Mouse (Mus musculus) liver (tissue): ENCODE measurements at regions not wholly inside any gene's neighbourhood (a gene's known extent, or its start where the extent isn't known, plus 50 kb on each side); places are given as distances from the start of the nearest gene placed in this dataset.

Experiments used
- DNase-seq: peaks from one replicate; pipeline ENCODE4 v3.0.0-alpha.2; 2020; ENCODE audit warnings: mixed read lengths

- DNase-seq, result peak; percentile 23
Observed at GRCm38 (mm10) chr5:118354127-118354526, 109.1 kb downstream of the 2410131K14Rik start.

GRCm38 (mm10) chr5:118354871-118355270, 109.8 kb downstream of the 2410131K14Rik start:
- no peak for DNase-seq

- no peak for DNase-seq
Observed at GRCm38 (mm10) chr5:118355287-118355686, 110.3 kb downstream of the 2410131K14Rik start.

- no peak for DNase-seq
Observed at GRCm38 (mm10) chr5:118355691-118356337, 110.8 kb downstream of the 2410131K14Rik start.

GRCm38 (mm10) chr5:118359646-118360373, 114.8 kb downstream of the 2410131K14Rik start:
- DNase-seq, result peak; percentile 28

GRCm38 (mm10) chr5:118360374-118361064, 115.5 kb downstream of the 2410131K14Rik start:
- no peak for DNase-seq

GRCm38 (mm10) chr5:118361133-118361852, 116.3 kb downstream of the 2410131K14Rik start:
- DNase-seq, result no peak

GRCm38 (mm10) chr5:118361853-118362406, 116.9 kb downstream of the 2410131K14Rik start:
- no peak for DNase-seq

GRCm38 (mm10) chr5:118362738-118363137, 117.7 kb downstream of the 2410131K14Rik start:
- DNase-seq, result no peak

- DNase-seq, result no peak
Observed at GRCm38 (mm10) chr5:118363154-118363553, 118.1 kb downstream of the 2410131K14Rik start.

GRCm38 (mm10) chr5:118364646-118365045, 119.6 kb downstream of the 2410131K14Rik start:
- DNase-seq, result no peak

GRCm38 (mm10) chr5:118365196-118365595, 120.2 kb downstream of the 2410131K14Rik start:
- DNase-seq, result no peak

GRCm38 (mm10) chr5:118365651-118366050, 120.6 kb downstream of the 2410131K14Rik start:
- DNase-seq, result no peak

GRCm38 (mm10) chr5:118367047-118367446, 122.0 kb downstream of the 2410131K14Rik start:
- DNase-seq, result no peak

- DNase-seq, result no peak
Observed at GRCm38 (mm10) chr5:118373581-118373981, 128.6 kb downstream of the 2410131K14Rik start.

GRCm38 (mm10) chr5:118374968-118375367, 129.9 kb downstream of the 2410131K14Rik start:
- no peak for DNase-seq

- no peak for DNase-seq
Observed at GRCm38 (mm10) chr5:118375916-118376315, 130.9 kb downstream of the 2410131K14Rik start.

GRCm38 (mm10) chr5:118376478-118376877, 131.5 kb downstream of the 2410131K14Rik start:
- DNase-seq, result no peak

GRCm38 (mm10) chr5:118377402-118377848, 132.4 kb downstream of the 2410131K14Rik start:
- no peak for DNase-seq

- DNase-seq, result no peak
Observed at GRCm38 (mm10) chr5:118379245-118380051, 134.4 kb downstream of the 2410131K14Rik start.

GRCm38 (mm10) chr5:118380052-118380421, 135.0 kb downstream of the 2410131K14Rik start:
- no peak for DNase-seq
